Mouse (Mus musculus): ENCODE measurements at regions not wholly inside any gene's neighbourhood (a gene's known extent, or its start where the extent isn't known, plus 50 kb on each side); places are given as distances from the start of the nearest gene placed in this dataset.

GRCm38 (mm10) chrX:142540264-142540663 lies 140.9 kb upstream of the Tmem164 start:
- peak; percentile 45 for DNase-seq (ENCODE audit: low read depth, low spot score)

- DNase-seq (ENCODE audit: low read depth, low spot score) = no peak
Measured at GRCm38 (mm10) chrX:142552196-142552595, 129.0 kb upstream of the Tmem164 start.

DNA sequence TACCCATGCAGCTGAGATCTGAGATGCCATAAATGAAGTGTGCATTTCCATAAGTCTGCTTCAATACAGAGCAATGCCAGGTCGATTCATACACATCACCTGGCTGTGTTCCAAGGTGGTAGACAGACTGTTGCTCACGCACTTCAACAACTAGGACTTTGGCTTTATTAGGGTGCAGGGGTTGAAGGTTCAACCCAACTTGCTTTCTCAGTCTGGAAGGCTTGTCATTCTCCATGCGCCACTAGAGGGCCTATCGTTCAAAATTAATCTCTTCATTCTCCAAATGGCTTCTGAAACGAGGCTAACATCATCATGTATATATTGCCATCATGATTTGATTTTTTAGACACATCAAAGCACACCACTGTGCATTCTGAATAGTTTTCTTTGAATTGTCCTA lies 127.0 kb upstream of the Tmem164 start:
- no peak for DNase-seq (ENCODE audit: low read depth, low spot score)

- no peak for DNase-seq (ENCODE audit: low read depth, low spot score)
Measured at GRCm38 (mm10) chrX:142557496-142557895, 123.7 kb upstream of the Tmem164 start.

DNA sequence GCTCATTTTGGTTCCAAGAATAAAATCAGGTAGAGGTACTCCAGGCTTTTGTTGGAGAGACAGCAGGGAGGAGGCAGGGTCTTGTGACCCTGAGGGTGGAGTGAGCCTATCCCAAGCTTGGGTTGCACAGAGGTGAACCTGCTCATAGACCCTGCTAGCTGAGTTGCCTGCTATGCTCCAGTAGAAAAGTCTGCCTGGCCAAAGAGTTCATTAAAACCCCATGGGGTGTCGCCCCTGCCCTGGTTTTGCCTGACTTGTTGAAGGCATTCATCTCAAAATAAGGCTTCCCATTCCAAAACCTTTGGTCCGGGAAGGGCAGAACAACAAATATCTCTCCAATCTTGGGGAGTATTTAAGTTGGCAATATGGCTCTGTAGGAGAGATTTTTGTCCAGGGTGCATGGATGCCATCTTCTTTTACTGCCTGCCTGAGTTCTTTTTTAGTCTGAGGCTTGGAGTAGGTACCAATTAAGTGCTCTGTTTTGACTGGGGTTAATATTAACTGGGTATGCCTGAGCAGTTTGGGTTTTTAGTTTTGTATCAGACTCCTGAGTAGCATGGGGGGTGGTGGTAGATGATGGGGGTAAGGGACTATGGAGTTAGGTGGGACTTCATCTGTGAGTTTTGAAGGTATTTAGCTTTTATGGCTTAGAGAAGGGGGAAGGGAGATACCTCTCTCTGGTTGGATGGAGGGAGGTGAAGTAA lies 120.8 kb upstream of the Tmem164 start:
- no peak for DNase-seq (ENCODE audit: low read depth, low spot score)

- no peak for DNase-seq (ENCODE audit: low read depth, low spot score)
Measured at GRCm38 (mm10) chrX:142561788-142562187, 119.4 kb upstream of the Tmem164 start.

- no peak for DNase-seq (ENCODE audit: low read depth, low spot score)
Measured at GRCm38 (mm10) chrX:142564186-142564585, 117.0 kb upstream of the Tmem164 start.

- DNase-seq (ENCODE audit: low read depth, low spot score) = no peak
Measured at GRCm38 (mm10) chrX:142571772-142572171, 109.4 kb upstream of the Tmem164 start.

- no peak for DNase-seq (ENCODE audit: low read depth, low spot score)
Measured at GRCm38 (mm10) chrX:142574022-142574421, 107.2 kb upstream of the Tmem164 start.

DNA sequence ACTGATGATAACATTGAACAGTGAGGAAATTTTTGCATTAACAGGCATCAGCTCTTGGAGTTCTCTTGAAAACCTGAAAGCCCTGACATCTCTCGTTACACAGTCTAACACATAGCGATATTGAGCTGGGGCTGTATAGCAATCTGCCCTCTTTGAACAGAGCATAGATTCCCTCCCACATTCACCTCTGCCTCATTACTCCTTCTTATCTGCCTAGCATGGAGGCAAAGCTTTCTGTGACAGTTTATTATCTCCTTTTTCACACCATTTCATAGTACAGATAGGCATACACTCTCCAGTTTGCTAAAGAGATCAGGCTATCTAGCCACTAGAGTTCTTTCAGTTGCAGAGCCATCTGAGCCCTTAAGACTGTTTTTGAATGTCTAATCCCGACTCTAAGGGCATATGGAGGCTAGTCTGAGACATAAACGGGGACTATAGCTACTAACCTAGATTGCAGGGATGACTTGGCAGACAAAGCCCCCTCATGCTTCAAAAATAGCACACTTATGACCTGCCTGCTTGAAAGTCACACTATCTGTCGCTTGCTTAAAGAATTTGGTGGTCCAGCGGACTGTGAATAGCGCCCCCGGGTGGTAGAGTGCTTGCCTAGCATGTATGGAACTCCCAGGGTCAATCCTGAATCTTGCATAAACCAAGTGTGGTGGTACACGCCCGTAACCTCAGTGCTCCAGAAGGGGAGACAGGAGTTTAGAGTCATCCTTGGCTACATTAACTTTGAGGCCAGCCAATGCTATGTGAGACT lies 106.1 kb upstream of the Tmem164 start:
- DNase-seq (ENCODE audit: low read depth, low spot score) = no peak

GRCm38 (mm10) chrX:142576127-142576526 lies 105.1 kb upstream of the Tmem164 start:
- DNase-seq (ENCODE audit: low read depth, low spot score) = no peak

DNA sequence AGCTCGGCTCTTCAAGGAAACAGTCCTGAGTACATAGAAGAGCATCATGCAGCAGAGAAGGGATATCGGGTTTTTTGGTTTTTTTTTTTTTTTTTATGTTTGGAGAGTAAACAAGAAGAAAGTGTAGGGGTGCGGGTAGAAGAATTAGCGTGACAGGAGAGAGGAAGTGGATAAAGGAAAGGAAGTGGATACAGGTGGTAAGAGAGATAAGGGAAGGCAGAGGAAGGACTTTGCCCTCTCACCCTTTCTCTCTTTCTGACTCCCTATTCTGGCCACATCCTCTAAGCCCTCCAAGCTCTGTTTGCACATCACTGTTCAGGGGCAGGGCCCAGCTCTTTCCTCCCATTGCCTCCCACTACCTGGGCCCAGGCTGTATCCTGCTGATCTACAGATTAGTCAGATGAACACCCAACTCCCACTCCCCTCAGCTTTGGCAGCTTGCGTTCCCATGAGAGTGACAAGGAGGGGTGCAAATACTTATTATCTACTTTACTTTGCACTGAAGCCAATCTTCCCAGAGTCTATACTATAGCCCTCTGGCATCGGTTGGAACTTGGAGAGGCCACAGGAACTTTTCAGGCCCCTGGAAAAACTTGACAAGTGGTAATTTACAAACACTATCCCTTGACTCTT lies 103.6 kb upstream of the Tmem164 start:
- DNase-seq (ENCODE audit: low read depth, low spot score) = no peak

- DNase-seq (ENCODE audit: low read depth, low spot score) = no peak
Measured at GRCm38 (mm10) chrX:142585281-142585680, 95.9 kb upstream of the Tmem164 start.

DNA sequence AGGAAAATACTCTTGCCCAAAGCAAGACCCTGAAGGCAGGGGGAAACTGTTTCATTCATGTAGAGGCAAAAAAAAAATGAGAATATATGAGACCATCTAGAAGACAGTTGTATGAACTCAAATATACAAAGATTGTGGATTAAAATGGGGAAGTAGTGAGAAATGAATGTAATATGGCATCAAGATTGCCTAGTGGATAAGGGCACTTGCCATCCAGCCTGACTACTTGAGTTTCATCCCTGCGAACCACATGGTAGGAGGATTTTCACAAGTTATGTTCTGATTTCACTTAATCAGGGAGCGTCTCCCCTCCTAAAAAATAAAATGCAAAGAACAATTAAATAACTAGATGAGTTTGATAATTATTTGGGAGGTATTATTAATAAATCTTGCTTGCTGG lies 81.8 kb upstream of the Tmem164 start:
- DNase-seq (ENCODE audit: low read depth, low spot score) = no peak

- no peak for DNase-seq (ENCODE audit: low read depth, low spot score)
Measured at GRCm38 (mm10) chrX:142600782-142601181, 80.4 kb upstream of the Tmem164 start.

- DNase-seq (ENCODE audit: low read depth, low spot score) = no peak
Measured at GRCm38 (mm10) chrX:142605088-142605487, 76.1 kb upstream of the Tmem164 start.

DNA sequence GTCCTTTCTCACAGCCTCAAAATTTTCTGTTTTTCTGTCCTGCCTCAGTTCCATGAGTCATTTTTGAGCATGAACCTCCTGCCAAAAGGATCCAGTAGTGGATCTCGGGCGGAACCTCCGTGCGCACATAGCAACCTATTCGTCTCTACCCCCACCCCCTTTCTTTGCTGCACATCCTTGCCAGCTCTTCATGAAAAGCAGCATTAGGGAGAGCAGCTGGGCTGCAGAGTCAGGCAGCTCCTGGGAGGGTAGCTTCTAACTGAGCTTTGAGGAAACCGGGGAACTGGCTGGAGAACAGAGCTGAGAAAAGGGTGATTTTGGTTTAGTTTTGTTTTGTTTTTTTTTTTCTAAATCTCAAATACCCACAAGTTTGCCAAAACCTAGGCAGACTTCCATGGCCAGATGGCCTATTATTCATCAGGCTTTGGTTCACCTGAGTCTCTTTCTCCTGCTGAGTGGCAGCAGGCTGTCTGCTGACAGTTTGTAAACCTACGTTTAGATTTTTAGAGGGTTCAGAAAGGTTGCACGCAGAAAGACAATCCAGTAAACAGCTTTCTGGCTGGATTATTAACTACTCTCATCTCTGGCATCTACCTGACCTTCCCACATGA lies 74.5 kb upstream of the Tmem164 start:
- DNase-seq (ENCODE audit: low read depth, low spot score) = no peak

- no peak for DNase-seq (ENCODE audit: low read depth, low spot score)
Measured at GRCm38 (mm10) chrX:142616189-142616872, 64.9 kb upstream of the Tmem164 start.

DNA sequence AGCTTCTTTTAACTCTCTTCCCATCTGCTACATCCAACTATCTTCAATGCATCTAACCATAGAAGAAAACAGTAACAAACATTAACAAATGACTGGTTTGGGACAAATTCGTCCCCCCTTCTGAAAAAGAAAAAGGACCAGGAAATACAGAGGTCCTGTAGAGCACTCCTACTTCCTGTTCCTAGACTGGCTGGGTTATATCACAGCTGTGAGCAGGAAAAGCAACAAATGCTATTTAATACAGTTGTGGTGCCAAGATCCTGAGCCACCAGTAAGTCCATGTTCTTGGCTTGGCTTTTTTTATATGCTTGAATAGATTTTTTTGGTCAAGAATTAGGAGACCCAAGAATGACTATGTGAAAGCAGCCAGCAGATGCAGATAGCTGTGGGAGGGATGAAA lies 62.8 kb upstream of the Tmem164 start:
- DNase-seq (ENCODE audit: low read depth, low spot score) = no peak

- peak; percentile 17 for DNase-seq (ENCODE audit: low read depth, low spot score)
Measured at GRCm38 (mm10) chrX:142623359-142623758, 57.8 kb upstream of the Tmem164 start.

GRCm38 (mm10) chrX:142623882-142624281 lies 57.3 kb upstream of the Tmem164 start:
- no peak for DNase-seq (ENCODE audit: low read depth, low spot score)
